ENCODE assay signal across 16 mouse cellular contexts in the genomic region with DNA sequence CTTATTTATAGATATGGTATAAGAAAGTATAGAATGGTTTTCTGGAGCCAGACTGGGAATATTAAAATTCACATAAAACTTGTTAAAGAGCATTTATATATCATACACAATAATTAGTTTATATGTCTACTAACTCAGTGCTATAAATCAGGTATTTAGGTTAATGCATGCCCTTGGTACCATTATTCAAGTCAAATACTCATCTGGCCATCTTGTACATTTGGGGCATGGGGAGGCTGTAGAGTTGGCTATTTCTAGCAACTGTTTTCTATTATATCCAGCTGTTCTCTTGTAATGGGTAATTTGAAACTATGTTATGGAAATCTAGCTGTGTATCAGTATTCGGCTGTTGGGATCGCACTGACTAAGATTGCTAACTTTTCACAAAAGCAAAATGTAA.
"Had no signal": no experiment of that assay in that cellular context is flagged by ENCODE, and none has a peak within 500 bp of the region (broad histone marks: within the 10 kb centered on the region; RNA-seq: fewer than 3 reads in every experiment).

No protein-coding gene starts in this region.

- H3K27ac ChIP-seq: neural tube, embryonic 12.5 days; neural tube, embryonic 13.5 days; neural tube, embryonic 15.5 days; stomach, embryonic 15.5 days had no signal

- H3K9ac ChIP-seq: neural tube, embryonic 12.5 days; neural tube, embryonic 13.5 days; neural tube, embryonic 15.5 days; stomach, embryonic 15.5 days had no signal

- H3K9me3 ChIP-seq: neural tube, embryonic 12.5 days; neural tube, embryonic 13.5 days; neural tube, embryonic 15.5 days; stomach, embryonic 15.5 days had no signal

- DNase-seq: retina, postnatal 1 day; right cerebral cortex, adult 18-20 months; right cerebral cortex, postnatal 14 days; right cerebral cortex, postnatal 25 days; right cerebral cortex, postnatal 4 days; spleen, adult 18-20 months; thymus, adult 18-20 months; thymus, adult 2 months; thymus, postnatal 14 days; thymus, postnatal 25 days; thymus, postnatal 36 days; thymus, postnatal 4 days had no signal

- H3K27me3 ChIP-seq: neural tube, embryonic 12.5 days; neural tube, embryonic 13.5 days; neural tube, embryonic 15.5 days; stomach, embryonic 15.5 days had no signal

- H3K4me2 ChIP-seq: neural tube, embryonic 12.5 days; neural tube, embryonic 13.5 days; neural tube, embryonic 15.5 days; stomach, embryonic 15.5 days had no signal

- H3K4me3 ChIP-seq: neural tube, embryonic 12.5 days; neural tube, embryonic 13.5 days; neural tube, embryonic 15.5 days; stomach, embryonic 15.5 days had no signal

- H3K36me3 ChIP-seq: neural tube, embryonic 12.5 days; neural tube, embryonic 13.5 days; neural tube, embryonic 15.5 days; stomach, embryonic 15.5 days had no signal

- H3K4me1 ChIP-seq: neural tube, embryonic 12.5 days; neural tube, embryonic 13.5 days; neural tube, embryonic 15.5 days; stomach, embryonic 15.5 days had no signal
